Mouse (Mus musculus): ENCODE data around the gene Mroh2a. TPM values are rescaled to one million over a fixed set of nuclear protein-coding genes. Genes with fewer than 3 reads are reported as not detected.

Mroh2a gene
- polyA plus RNA-seq, 1 experiment = 0.14 TPM

GRCm38 (mm10) chr1:88286136-88286845, 59.5 kb downstream of the Mroh2a start:
- 81% methylated on average over 15 of the region's 15 CpGs for WGBS
- no peak for DNase-seq (ENCODE audit: low read depth, low spot score)

- no peak for DNase-seq (ENCODE audit: low read depth, low spot score)
- 72% methylated on average over 13 of the region's 13 CpGs for WGBS
Measured at GRCm38 (mm10) chr1:88286887-88287696, 60.3 kb downstream of the Mroh2a start.

- DNase-seq (ENCODE audit: low read depth, low spot score) = peak; percentile 87
Measured at GRCm38 (mm10) chr1:88287697-88287980, 60.9 kb downstream of the Mroh2a start.

GRCm38 (mm10) chr1:88288056-88288788, 61.4 kb downstream of the Mroh2a start:
- 29% methylated on average over 3 of the region's 3 CpGs for WGBS

More at GRCm38 (mm10) chr1:88287697-88287980, 60.9 kb downstream of the Mroh2a start:
- 30% methylated on average over 5 of the region's 5 CpGs for whole genome bisulfite sequencing

GRCm38 (mm10) chr1:88288789-88289127, 62.0 kb downstream of the Mroh2a start:
- no peak for DNase-seq (ENCODE audit: low read depth, low spot score)
- 72% methylated on average over 3 of the region's 3 CpGs for WGBS

More at GRCm38 (mm10) chr1:88288056-88288788, 61.4 kb downstream of the Mroh2a start:
- no peak for DNase-seq (ENCODE audit: low read depth, low spot score)

- DNase-seq (ENCODE audit: low read depth, low spot score) = no peak
- 44% methylated on average over 2 of the region's 2 CpGs for WGBS
Measured at GRCm38 (mm10) chr1:88289152-88289551, 62.4 kb downstream of the Mroh2a start.

GRCm38 (mm10) chr1:88289917-88290316, 63.1 kb downstream of the Mroh2a start:
- no peak for DNase-seq (ENCODE audit: low read depth, low spot score)
- WGBS = 33% methylated on average over 4 of the region's 4 CpGs

- no peak for DNase-seq (ENCODE audit: low read depth, low spot score)
- 67% methylated on average over 1 of the region's 1 CpGs for WGBS
Measured at GRCm38 (mm10) chr1:88290511-88290910, 63.7 kb downstream of the Mroh2a start.

- 61% methylated on average over 3 of the region's 3 CpGs for WGBS
- no peak for DNase-seq (ENCODE audit: low read depth, low spot score)
Measured at GRCm38 (mm10) chr1:88291409-88292005, 64.7 kb downstream of the Mroh2a start.

GRCm38 (mm10) chr1:88292057-88292456, 65.3 kb downstream of the Mroh2a start:
- no peak for DNase-seq (ENCODE audit: low read depth, low spot score)
- 52% methylated on average over 2 of the region's 2 CpGs for WGBS

- 18% methylated on average over 1 of the region's 1 CpGs for WGBS
- DNase-seq (ENCODE audit: low read depth, low spot score) = no peak
Measured at GRCm38 (mm10) chr1:88294650-88295049, 67.9 kb downstream of the Mroh2a start.

GRCm38 (mm10) chr1:88296171-88296920, 69.6 kb downstream of the Mroh2a start:
- no peak for DNase-seq (ENCODE audit: low read depth, low spot score)
- WGBS = 68% methylated on average over 4 of the region's 4 CpGs

GRCm38 (mm10) chr1:88297480-88298258, 70.9 kb downstream of the Mroh2a start:
- WGBS = 65% methylated on average over 7 of the region's 7 CpGs
- no peak for DNase-seq (ENCODE audit: low read depth, low spot score)

GRCm38 (mm10) chr1:88298686-88299528, 72.1 kb downstream of the Mroh2a start:
- WGBS = 58% methylated on average over 4 of the region's 4 CpGs
- DNase-seq (ENCODE audit: low read depth, low spot score) = no peak

GRCm38 (mm10) chr1:88299529-88299945, 72.8 kb downstream of the Mroh2a start:
- 79% methylated on average over 2 of the region's 2 CpGs for WGBS
- DNase-seq (ENCODE audit: low read depth, low spot score) = no peak

GRCm38 (mm10) chr1:88300301-88301050, 73.7 kb downstream of the Mroh2a start:
- WGBS = 38% methylated on average over 5 of the region's 5 CpGs
- DNase-seq (ENCODE audit: low read depth, low spot score) = no peak

All from large intestine, adult 2 months (tissue).